Mouse (Mus musculus) midbrain, postnatal 0 days (tissue): Measurements from ENCODE around the gene Usp54. TPM values are rescaled to one million over a fixed set of nuclear protein-coding genes. Genes with fewer than 3 reads are reported as not detected.

Source experiments
- ATAC-seq: fragments of 200-750 bp; cut with Nextera tagmentation; 2 replicates; pipeline ENCODE4 v1.8.0; 2017; ENCODE audit warnings: moderate number of reproducible peaks, mild to moderate bottlenecking, moderate TSS enrichment, moderate library complexity; ENCODE audit not compliant: low FRiP score
- DNase-seq: peaks from one replicate; pipeline ENCODE4 v3.0.0-alpha.2; 2015; ENCODE audit warnings: low spot score
- H3K27ac ChIP-seq: fragments of 300-500 bp; sonication (generic); 2 replicates; pipeline ENCODE4 v1.5.1; 2014; ENCODE audit warnings: low read depth, mild to moderate bottlenecking, low read length, mixed read lengths
- H3K27me3 ChIP-seq: fragments of 300-500 bp; sonication (generic); 2 replicates; pipeline ENCODE4 v1.6.1; 2014; ENCODE audit warnings: low read length, control low read depth, mixed read lengths; ENCODE audit not compliant: insufficient read depth
- H3K36me3 ChIP-seq: fragments of 300-500 bp; sonication (generic); 2 replicates; pipeline ENCODE4 v1.6.1; 2014; ENCODE audit warnings: low read length, control low read depth, mixed read lengths; ENCODE audit not compliant: insufficient read depth
- H3K4me1 ChIP-seq: fragments of 300-500 bp; sonication (generic); 2 replicates; pipeline ENCODE4 v1.6.1; 2014; ENCODE audit warnings: mild to moderate bottlenecking, control low read depth, antibody characterized with exemption, low read length, mixed read lengths; ENCODE audit not compliant: insufficient read depth
- H3K4me2 ChIP-seq: fragments of 300-500 bp; sonication (generic); 2 replicates; pipeline ENCODE4 v1.6.1; 2014; ENCODE audit warnings: low read depth, mild to moderate bottlenecking, low read length, mixed read lengths; ENCODE audit not compliant: poor library complexity, severe bottlenecking
- H3K4me3 ChIP-seq: fragments of 300-500 bp; sonication (generic); 2 replicates; pipeline ENCODE4 v1.5.1; 2014; ENCODE audit warnings: low read depth, mild to moderate bottlenecking, low read length, moderate library complexity
- H3K9ac ChIP-seq: fragments of 300-500 bp; sonication (generic); replicated peaks from 2 replicates; pipeline ENCODE4 v1.6.1; 2014; ENCODE audit warnings: mild to moderate bottlenecking, low read length, moderate library complexity, mixed read lengths; ENCODE audit not compliant: poor library complexity, severe bottlenecking
- H3K9me3 ChIP-seq: fragments of 300-500 bp; sonication (generic); 2 replicates; pipeline ENCODE4 v1.6.1; 2016; ENCODE audit warnings: low read length, control low read depth
- CTCF ChIP-seq: IDR thresholded peaks from 2 replicates; pipeline ENCODE4 v1.5.1; 2016; ENCODE audit warnings: antibody characterized with exemption, mild to moderate bottlenecking
- WGBS: fragments of 180-500 bp; shearing (Covaris S2); extraction: QIAGEN DNeasy Blood & Tissue Kit; methylation state at CpG from one replicate; pipeline ENCODE4 v1.1.7; 2014; 5-methylcytosine and 5-hydroxymethylcytosine counted together
- microRNA-seq: library from miRNA; unstranded; fragments of <30 nt; microRNA quantifications from one replicate; pipeline ENCODE4, GENCODE M21; 2016; ENCODE audit warnings: borderline number of aligned reads
- polyA plus RNA-seq: library from polyadenylated mRNA; unstranded; fragments of >200 nt; fragmentation: Nextera tagmentation; extraction: Ambion mirVana; gene quantifications from 2 replicates; pipeline ENCODE4 v1.2.1, GENCODE M21; 2015
- total RNA-seq: library from RNA; depleted of rRNA; stranded (reverse); fragments of >200 nt; gene quantifications from 2 replicates; pipeline ENCODE4 v1.2.3, GENCODE M21; 2014; rRNA removed

Usp54 gene
- total and polyA plus RNA-seq, 2 experiments from 2014 or later = 6.0 to 25.5 TPM

DNA sequence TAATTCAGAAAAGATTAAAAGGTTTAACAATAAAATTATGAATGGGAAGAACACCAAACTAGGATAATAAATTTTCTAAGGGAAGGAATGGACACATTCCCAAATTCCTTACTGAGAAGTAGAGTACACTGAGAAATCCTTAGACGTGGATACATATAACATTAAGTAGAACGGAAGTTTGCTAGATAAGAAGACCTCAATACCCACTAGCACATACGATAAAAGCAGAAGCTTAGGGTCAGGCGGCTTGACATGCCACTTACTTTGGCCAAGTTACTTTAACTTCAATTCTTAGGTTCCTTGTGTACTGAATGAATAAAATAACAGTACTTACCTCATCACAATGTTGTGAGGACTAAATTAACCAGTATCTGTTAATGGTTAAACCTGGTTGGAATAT, 111.2 kb downstream of the Usp54 start:
- H3K36me3 ChIP-seq = no peaks in the 10 kb centered on the region
- no peaks in the 10 kb centered on the region for H3K27me3 ChIP-seq
- 92% methylated on average over 4 of the region's 4 CpGs for whole genome bisulfite sequencing
- TF ChIP-seq CTCF = no peak
- H3K27ac ChIP-seq = no peak overlapping the region
- no peaks in the 10 kb centered on the region for H3K9me3 ChIP-seq
- H3K4me2 ChIP-seq = no peak overlapping the region
- no peak for ATAC-seq
- H3K4me1 ChIP-seq = no peaks in the 10 kb centered on the region
- DNase-seq = no peak
- H3K4me3 ChIP-seq = no peak overlapping the region
- H3K9ac ChIP-seq = no peak overlapping the region

DNA sequence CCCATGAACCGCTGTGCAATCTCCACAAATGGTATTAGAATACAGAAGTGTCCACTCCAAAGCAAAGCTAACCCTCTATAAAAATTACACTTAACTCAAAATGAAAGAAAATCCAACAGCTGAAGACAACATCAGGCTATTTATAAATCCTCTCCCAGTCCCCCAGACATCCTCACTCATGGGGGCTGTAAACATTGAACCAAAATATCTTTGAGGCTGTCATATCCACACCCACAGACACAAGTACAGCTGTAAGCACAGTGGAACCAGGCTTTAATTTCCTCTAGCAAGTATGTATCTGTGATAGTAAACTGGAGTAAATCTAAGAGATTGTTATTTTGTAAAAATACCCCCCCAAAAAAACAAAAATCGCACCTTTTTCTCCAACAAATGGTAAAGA, 120.7 kb downstream of the Usp54 start:
- Histone ChIP-seq H3K4me2 (no peak overlapping the region), H3K9me3 (no peaks in the 10 kb centered on the region), H3K4me1 (no peaks in the 10 kb centered on the region), H3K4me3 (no peak overlapping the region), H3K27me3 (no peaks in the 10 kb centered on the region), H3K36me3 (peaks cover 7% of the 10 kb centered on the region; the same call in 1 of the 2 replicates), H3K9ac (no peak overlapping the region), H3K27ac (no peak overlapping the region)
- TF ChIP-seq CTCF = no peak
- 98% methylated on average over 2 of the region's 2 CpGs for WGBS
- ATAC-seq (no peak), DNase-seq (no peak)

DNA sequence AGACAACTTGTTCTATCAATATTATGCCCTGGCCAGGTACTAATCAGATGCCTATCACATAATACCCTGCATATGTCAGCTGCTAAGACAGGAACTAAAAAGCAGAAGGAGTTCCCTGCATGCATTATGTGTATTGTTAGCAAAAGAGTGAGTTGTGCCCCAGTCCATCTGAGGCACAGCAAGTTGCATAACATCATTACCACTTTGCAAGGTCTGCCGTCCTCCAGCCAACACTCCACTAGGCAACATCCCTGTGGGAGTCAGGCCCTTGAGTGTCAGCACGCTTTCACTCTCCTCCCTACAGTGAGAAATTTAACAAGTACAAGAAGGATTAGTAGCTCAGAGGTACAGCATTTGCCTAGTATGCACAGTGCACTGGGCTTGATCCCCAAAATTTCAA, 132.4 kb downstream of the Usp54 start:
- H3K4me1 ChIP-seq = no peaks in the 10 kb centered on the region
- H3K27me3 ChIP-seq = no peaks in the 10 kb centered on the region
- no peak overlapping the region for H3K4me2 ChIP-seq
- H3K4me3 ChIP-seq = no peak overlapping the region
- 68% methylated on average over 2 of the region's 2 CpGs for WGBS
- H3K27ac ChIP-seq = no peak overlapping the region
- H3K36me3 ChIP-seq = peaks cover 10% of the 10 kb centered on the region
- no peak for DNase-seq
- no peaks in the 10 kb centered on the region for H3K9me3 ChIP-seq
- no peak overlapping the region for H3K9ac ChIP-seq
- no peak for TF ChIP-seq CTCF
- no peak for ATAC-seq

DNA sequence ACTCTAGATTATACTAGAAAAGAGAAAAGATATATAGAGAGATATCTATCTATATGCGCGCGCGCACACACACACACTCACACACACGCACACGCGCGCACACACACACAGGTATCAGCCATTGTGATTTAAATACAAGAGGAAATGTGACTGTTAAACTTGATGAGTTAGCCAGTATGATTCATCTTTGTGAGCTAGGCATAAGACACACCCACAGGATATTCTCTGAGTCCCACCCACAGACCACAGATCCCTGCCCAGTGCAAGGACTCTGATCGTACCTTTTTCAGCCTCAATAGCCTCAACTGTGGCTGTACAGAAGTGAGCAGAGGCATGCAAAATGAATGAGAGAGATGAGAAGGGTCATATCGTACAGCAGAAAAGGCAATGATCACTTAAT, 137.9 kb downstream of the Usp54 start:
- TF ChIP-seq CTCF = no peak
- DNase-seq (no peak), ATAC-seq (no peak)
- H3K36me3 ChIP-seq = peaks cover 11% of the 10 kb centered on the region
- no peaks in the 10 kb centered on the region for H3K4me1 ChIP-seq
- H3K9me3 ChIP-seq = no peaks in the 10 kb centered on the region
- no peak overlapping the region for H3K9ac ChIP-seq
- 96% methylated on average over 10 of the region's 10 CpGs for WGBS
- no peak overlapping the region for H3K27ac ChIP-seq
- no peak overlapping the region for H3K4me2 ChIP-seq
- no peak overlapping the region for H3K4me3 ChIP-seq
- H3K27me3 ChIP-seq = no peaks in the 10 kb centered on the region

DNA sequence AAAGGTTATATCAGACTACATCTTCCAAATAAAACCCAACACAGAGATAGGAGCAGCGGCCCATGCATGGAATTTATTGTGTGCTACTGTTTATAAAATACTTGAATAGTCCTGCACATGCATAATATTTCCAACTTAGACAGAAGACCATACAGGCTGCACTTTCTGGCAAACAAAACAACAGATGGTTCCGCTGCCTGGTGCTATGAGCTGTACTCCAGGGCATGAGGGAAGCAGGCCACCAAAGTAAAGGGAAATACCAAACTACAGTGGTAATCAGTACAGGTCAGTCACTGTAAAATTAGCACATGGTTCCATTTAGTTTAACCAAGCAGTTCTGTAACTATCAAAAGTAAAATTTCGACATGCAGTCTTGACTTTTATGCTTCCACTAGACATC, 140.9 kb downstream of the Usp54 start:
- Histone ChIP-seq H3K4me2 (no peak overlapping the region), H3K9me3 (no peaks in the 10 kb centered on the region), H3K36me3 (peaks cover 17% of the 10 kb centered on the region), H3K27me3 (no peaks in the 10 kb centered on the region), H3K9ac (no peak overlapping the region), H3K4me3 (no peak overlapping the region), H3K27ac (no peak overlapping the region), H3K4me1 (no peaks in the 10 kb centered on the region)
- no peak for TF ChIP-seq CTCF
- DNase-seq = no peak
- no peak for ATAC-seq
- WGBS = 89% methylated on average over 3 of the region's 3 CpGs

Small RNAs within 50 kb of the gene (microRNA-seq; reads per million reads assigned to microRNA genes)
- 3.0 reads per million for gene Mir6946

Other genes with a start within 250 kb of the Usp54 start
- 28.2 and 36.2 TPM in 2 replicates for gene Mrps16, start 247.4 kb downstream of the Usp54 start, total RNA-seq
- 66.2 and 71.7 TPM in 2 replicates for gene Mrps16, start 247.4 kb downstream of the Usp54 start, polyA plus RNA-seq
- 1.1 and 2.8 TPM in 2 replicates for gene Cfap70, start 188.8 kb downstream of the Usp54 start, total RNA-seq
- 1.5 and 3.4 TPM in 2 replicates for gene Cfap70, start 188.8 kb downstream of the Usp54 start, polyA plus RNA-seq
- gene Anxa7, start 160.9 kb downstream of the Usp54 start, total RNA-seq = 22.5 and 26.7 TPM in 2 replicates
- 14.9 and 16.0 TPM in 2 replicates for gene Anxa7, start 160.9 kb downstream of the Usp54 start, polyA plus RNA-seq
- gene Mss51, start 144.2 kb downstream of the Usp54 start, total RNA-seq = 0.11 and 0.66 TPM in 2 replicates
- gene Mss51, start 144.2 kb downstream of the Usp54 start, polyA plus RNA-seq = 0.11 and 0.15 TPM in 2 replicates
- gene Ppp3cb, start 94.5 kb downstream of the Usp54 start, total RNA-seq = 147 and 223 TPM in 2 replicates
- 102 and 124 TPM in 2 replicates for gene Ppp3cb, start 94.5 kb downstream of the Usp54 start, polyA plus RNA-seq
- not detected in 2 replicates for gene Myoz1, start 15.5 kb upstream of the Usp54 start, total RNA-seq
- gene Myoz1, start 15.5 kb upstream of the Usp54 start, polyA plus RNA-seq = 0.56 TPM in 1 of 2 replicates, not detected in the other
- 0.09 and 0.33 TPM in 2 replicates for gene Synpo2l, start 27.3 kb upstream of the Usp54 start, total RNA-seq
- gene Synpo2l, start 27.3 kb upstream of the Usp54 start, polyA plus RNA-seq = 0.12 and 0.28 TPM in 2 replicates
- 90.2 and 141 TPM in 2 replicates for gene Sec24c, start 33.2 kb upstream of the Usp54 start, total RNA-seq
- 62.4 and 63.7 TPM in 2 replicates for gene Sec24c, start 33.2 kb upstream of the Usp54 start, polyA plus RNA-seq
- 21.0 and 22.8 TPM in 2 replicates for gene Fut11, start 53.9 kb upstream of the Usp54 start, total RNA-seq
- 23.0 and 23.7 TPM in 2 replicates for gene Fut11, start 53.9 kb upstream of the Usp54 start, polyA plus RNA-seq
- 122 and 180 TPM in 2 replicates for gene Chchd1, start 61.9 kb upstream of the Usp54 start, total RNA-seq
- 186 and 195 TPM in 2 replicates for gene Chchd1, start 61.9 kb upstream of the Usp54 start, polyA plus RNA-seq
- gene Zswim8, start 66.5 kb upstream of the Usp54 start, total RNA-seq = 154 and 183 TPM in 2 replicates
- gene Zswim8, start 66.5 kb upstream of the Usp54 start, polyA plus RNA-seq = 35.1 and 37.8 TPM in 2 replicates
- 20.5 and 23.2 TPM in 2 replicates for gene Ndst2, start 93.5 kb upstream of the Usp54 start, total RNA-seq
- 14.0 and 14.1 TPM in 2 replicates for gene Ndst2, start 93.5 kb upstream of the Usp54 start, polyA plus RNA-seq
- 239 and 267 TPM in 2 replicates for gene Camk2g, start 153.0 kb upstream of the Usp54 start, total RNA-seq
- gene Camk2g, start 153.0 kb upstream of the Usp54 start, polyA plus RNA-seq = 261 and 284 TPM in 2 replicates
- gene Plau, start 195.6 kb upstream of the Usp54 start, total RNA-seq = 0.93 and 2.1 TPM in 2 replicates
- 0.27 and 0.44 TPM in 2 replicates for gene Plau, start 195.6 kb upstream of the Usp54 start, polyA plus RNA-seq